Mouse (Mus musculus): Measurements from ENCODE around the gene Gm3020. TPM values are rescaled to one million over a fixed set of nuclear protein-coding genes. Genes with fewer than 3 reads are reported as not detected.

Gene Gm3020
- polyA plus RNA-seq (2015; fragmentation: Nextera tagmentation; extraction: Ambion mirVana) = 1.1 and 1.5 TPM in 2 replicates

DNA sequence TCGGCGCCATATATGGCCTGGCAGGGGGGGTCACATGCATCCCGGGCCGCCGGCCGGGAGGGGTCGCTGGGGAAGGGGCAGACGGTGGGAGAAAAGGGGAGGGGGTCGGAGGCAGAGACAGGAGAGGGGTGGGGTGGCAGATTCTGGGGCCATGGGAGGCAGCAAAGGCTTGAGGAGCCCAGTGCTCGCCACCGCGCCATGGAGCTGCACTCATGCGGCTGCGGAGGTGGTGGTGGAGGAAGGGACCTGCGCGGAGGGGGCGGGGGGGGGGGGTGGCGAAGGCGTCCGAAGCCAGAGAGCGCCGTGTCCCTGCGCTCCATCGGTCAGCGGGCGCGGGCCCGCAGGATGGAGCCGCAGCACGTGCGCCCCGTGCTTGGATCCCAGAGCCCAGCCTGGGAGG lies at the start of gene Gm3020:
TSS of gene Gm3020 (plus strand) at position 301 of the 400 bp plus-strand sequence.

GRCm38 (mm10) chr14:3634212-3634611 lies 17.6 kb upstream of the Gm3020 start, which contains the start of gene Gm3012:
Gm3012 (plus strand) TSS chr14:3634512.

DNA sequence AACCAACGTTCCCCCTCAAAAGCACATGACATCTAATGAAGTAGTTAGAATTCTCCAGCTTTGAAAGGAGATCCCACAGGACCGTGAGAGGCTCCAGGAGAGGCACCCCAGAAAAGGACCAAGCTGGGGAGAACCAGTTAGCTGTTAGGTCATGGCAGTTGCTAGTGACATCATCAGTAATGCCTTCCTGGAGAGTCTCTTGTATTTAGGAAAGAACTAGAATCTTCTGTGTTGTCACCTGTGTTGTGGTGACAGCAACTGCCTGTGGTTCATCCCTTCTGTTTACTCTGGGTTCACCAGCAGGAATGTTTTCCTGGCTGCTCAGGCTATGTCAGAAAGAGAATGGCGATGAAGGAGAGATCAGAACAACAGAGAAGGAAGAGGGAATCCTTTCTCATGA lies 36.7 kb downstream of the Gm3020 start, which contains the start of gene Gm3043:
TSS of gene Gm3043 (plus strand) at position 301 of the 400 bp plus-strand sequence.

Other genes starting within 250 kb of the Gm3020 start
- gene Gm10409, start 239.4 kb upstream of the Gm3020 start, polyA plus RNA-seq (2015; fragmentation: Nextera tagmentation; extraction: Ambion mirVana) = 1.1 and 1.5 TPM in 2 replicates
- 1.0 and 1.3 TPM in 2 replicates for gene Gm3005, start 223.9 kb upstream of the Gm3020 start, polyA plus RNA-seq (2015; fragmentation: Nextera tagmentation; extraction: Ambion mirVana)
- not detected in 2 replicates for gene Gm10408, start 202.7 kb upstream of the Gm3020 start, polyA plus RNA-seq (2015; fragmentation: Nextera tagmentation; extraction: Ambion mirVana)
- gene Gm3012, start 17.5 kb upstream of the Gm3020 start, polyA plus RNA-seq (2015; fragmentation: Nextera tagmentation; extraction: Ambion mirVana) = not detected in 2 replicates
- not detected in 2 replicates for gene Gm3043, start 36.8 kb downstream of the Gm3020 start, polyA plus RNA-seq (2015; fragmentation: Nextera tagmentation; extraction: Ambion mirVana)
- gene Gm3002, start 158.0 kb downstream of the Gm3020 start, polyA plus RNA-seq (2015; fragmentation: Nextera tagmentation; extraction: Ambion mirVana) = 0.25 and 0.26 TPM in 2 replicates
- gene Gm3033, start 194.2 kb downstream of the Gm3020 start, polyA plus RNA-seq (2015; fragmentation: Nextera tagmentation; extraction: Ambion mirVana) = not detected in 2 replicates
- gene Gm2916, start 232.1 kb downstream of the Gm3020 start, polyA plus RNA-seq (2015; fragmentation: Nextera tagmentation; extraction: Ambion mirVana) = not detected in 2 replicates

Data from urinary bladder, postnatal 0 days (tissue).